Mouse (Mus musculus): ENCODE measurements around the gene Kdm5a.
A peak's percentile ranks its signal among the peaks of the same experiment; 100 is the strongest.

Kdm5a gene

GRCm38 (mm10) chr6:120471991-120472441 is 108.1 kb downstream of the Kdm5a start:
- DNase-seq (ENCODE audit: low read depth, low spot score) = no peak

- no peak for DNase-seq (ENCODE audit: low read depth, low spot score)
Measured at GRCm38 (mm10) chr6:120472455-120473140, 108.7 kb downstream of the Kdm5a start.

- no peak for DNase-seq (ENCODE audit: low read depth, low spot score)
Measured at GRCm38 (mm10) chr6:120473427-120473826, 109.5 kb downstream of the Kdm5a start.

- no peak for DNase-seq (ENCODE audit: low read depth, low spot score)
Measured at GRCm38 (mm10) chr6:120475288-120475687, 111.4 kb downstream of the Kdm5a start.

- no peak for DNase-seq (ENCODE audit: low read depth, low spot score)
Measured at GRCm38 (mm10) chr6:120479302-120479701, 115.4 kb downstream of the Kdm5a start.

GRCm38 (mm10) chr6:120480361-120480760 is 116.4 kb downstream of the Kdm5a start:
- DNase-seq (ENCODE audit: low read depth, low spot score) = no peak

- DNase-seq (ENCODE audit: low read depth, low spot score) = no peak
Measured at GRCm38 (mm10) chr6:120481538-120481937, 117.6 kb downstream of the Kdm5a start.

- DNase-seq (ENCODE audit: low read depth, low spot score) = no peak
Measured at GRCm38 (mm10) chr6:120482021-120482420, 118.1 kb downstream of the Kdm5a start.

- DNase-seq (ENCODE audit: low read depth, low spot score) = no peak
Measured at GRCm38 (mm10) chr6:120482756-120483155, 118.8 kb downstream of the Kdm5a start.

- DNase-seq (ENCODE audit: low read depth, low spot score) = no peak
Measured at GRCm38 (mm10) chr6:120483211-120483626, 119.3 kb downstream of the Kdm5a start.

- no peak for DNase-seq (ENCODE audit: low read depth, low spot score)
Measured at GRCm38 (mm10) chr6:120485038-120485437, 121.1 kb downstream of the Kdm5a start.

- DNase-seq (ENCODE audit: low read depth, low spot score) = no peak
Measured at GRCm38 (mm10) chr6:120486051-120486510, 122.2 kb downstream of the Kdm5a start.

- no peak for DNase-seq (ENCODE audit: low read depth, low spot score)
Measured at GRCm38 (mm10) chr6:120488647-120489046, 124.7 kb downstream of the Kdm5a start.

GRCm38 (mm10) chr6:120489461-120489860 is 125.5 kb downstream of the Kdm5a start:
- DNase-seq (ENCODE audit: low read depth, low spot score) = no peak

- no peak for DNase-seq (ENCODE audit: low read depth, low spot score)
Measured at GRCm38 (mm10) chr6:120491064-120491463, 127.1 kb downstream of the Kdm5a start.

- DNase-seq (ENCODE audit: low read depth, low spot score) = no peak
Measured at GRCm38 (mm10) chr6:120491862-120492498, 128.1 kb downstream of the Kdm5a start.

- DNase-seq (ENCODE audit: low read depth, low spot score) = no peak
Measured at GRCm38 (mm10) chr6:120492499-120493373, 128.8 kb downstream of the Kdm5a start.

- peak; percentile 65 for DNase-seq (ENCODE audit: low read depth, low spot score)
Measured at GRCm38 (mm10) chr6:120493374-120494181, 129.7 kb downstream of the Kdm5a start, which contains the start of gene Tmem121b. Tmem121b (minus strand) TSS chr6:120493807.

All from retina, postnatal 7 days (tissue).